ENCODE assay signal across 9 mouse cellular contexts in the genomic region with DNA sequence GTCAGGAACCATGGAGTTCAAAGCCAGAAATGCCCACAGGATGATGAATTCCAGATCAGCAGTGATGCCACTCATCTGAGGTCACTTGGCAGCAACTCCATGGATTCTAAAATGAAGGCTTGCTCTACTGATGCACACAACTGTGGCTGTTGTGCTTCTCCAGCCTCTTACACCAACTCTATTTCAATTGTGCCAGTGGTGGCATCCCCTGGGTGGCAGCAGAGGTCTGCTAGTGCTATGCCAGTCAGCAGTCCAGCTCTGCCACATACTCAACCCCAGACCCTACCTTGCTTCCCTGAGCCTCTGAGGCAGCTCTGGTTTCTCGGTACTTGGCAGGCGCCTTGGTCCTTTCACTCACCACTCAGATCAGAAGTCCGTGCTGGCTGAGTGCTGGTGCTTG. TPM values are rescaled to one million over a fixed set of nuclear protein-coding genes. Genes with fewer than 3 reads are reported as not detected.
DNase-seq lines count a peak whose midpoint lies in the region; ATAC-seq and TF ChIP-seq lines count a peak whose summit lies in the region.
"Had no signal": no experiment of that assay in that cellular context is flagged by ENCODE, and none has a peak within 500 bp of the region (broad histone marks: within the 10 kb centered on the region; RNA-seq: fewer than 3 reads in every experiment).

No protein-coding gene starts in this region.

- ATAC-seq in midbrain, postnatal 0 days (ENCODE audit: low FRiP score): no peak
- ATAC-seq in midbrain, embryonic 16.5 days: no peak
- ATAC-seq in stomach, postnatal 0 days (ENCODE audit: low FRiP score, low TSS enrichment): no peak

- no peaks in the 10 kb centered on the region for H3K9me3 ChIP-seq in heart, embryonic 10.5 days
- H3K9me3 ChIP-seq in midbrain, postnatal 0 days (ENCODE audit: low read length): no peaks in the 10 kb centered on the region
- H3K9me3 ChIP-seq in midbrain, embryonic 16.5 days (replicated peaks; ENCODE audit: control insufficient read depth, low read length, poor library complexity, severe bottlenecking): no peaks in the 10 kb centered on the region
- H3K9me3 ChIP-seq in stomach, postnatal 0 days (ENCODE audit: control insufficient read depth, low read length): no peaks in the 10 kb centered on the region
- H3K9me3 ChIP-seq: embryonic facial prominence, embryonic 15.5 days had no signal

- no peak overlapping the region for H3K9ac ChIP-seq in heart, adult 2 months (ENCODE audit: low read depth, low read length)
- no peak overlapping the region for H3K9ac ChIP-seq in midbrain, postnatal 0 days (replicated peaks; ENCODE audit: low read length, poor library complexity, severe bottlenecking)
- no peak overlapping the region for H3K9ac ChIP-seq in midbrain, embryonic 16.5 days (ENCODE audit: low read depth, low read length)
- no peak overlapping the region for H3K9ac ChIP-seq in stomach, postnatal 0 days (ENCODE audit: low read length)
- H3K9ac ChIP-seq: embryonic facial prominence, embryonic 15.5 days; liver, embryonic 14.5 days had no signal

- no peaks in the 10 kb centered on the region for H3K27me3 ChIP-seq in heart, adult 2 months (ENCODE audit: control insufficient read depth, insufficient read depth, low read length)
- no peaks in the 10 kb centered on the region for H3K27me3 ChIP-seq in heart, embryonic 10.5 days (ENCODE audit: insufficient read depth, poor library complexity, severe bottlenecking)
- no peaks in the 10 kb centered on the region for H3K27me3 ChIP-seq in midbrain, postnatal 0 days (ENCODE audit: insufficient read depth, low read length)
- no peaks in the 10 kb centered on the region for H3K27me3 ChIP-seq in midbrain, embryonic 16.5 days (ENCODE audit: control insufficient read depth, insufficient read depth, low read depth, low read length)
- H3K27me3 ChIP-seq in stomach, postnatal 0 days (ENCODE audit: control insufficient read depth, insufficient read depth, low read length): no peaks in the 10 kb centered on the region
- H3K27me3 ChIP-seq: embryonic facial prominence, embryonic 15.5 days had no signal

- 49% methylated on average over 3 of the region's 3 CpGs for WGBS in heart, adult 2 months
- 52% methylated on average over 3 of the region's 3 CpGs for WGBS in heart, embryonic 10.5 days
- WGBS in midbrain, postnatal 0 days: 59% methylated on average over 3 of the region's 3 CpGs
- WGBS in midbrain, embryonic 16.5 days: 72% methylated on average over 3 of the region's 3 CpGs
- 73% methylated on average over 3 of the region's 3 CpGs for WGBS in stomach, postnatal 0 days

- TF ChIP-seq POLR2A in heart, adult 2 months (IDR thresholded peaks at IDR 0.05; ENCODE audit: insufficient read depth, low read depth, low read length): no peak

- DNase-seq in heart, adult 2 months: no peak
- no peak for DNase-seq in heart, embryonic 10.5 days (ENCODE audit: low spot score)
- peak; percentile 40 for DNase-seq in midbrain, postnatal 0 days (ENCODE audit: low spot score)
- DNase-seq in gastrocnemius, postnatal 14 days: peak; percentile 36
- peak; percentile 30 for DNase-seq in stomach, postnatal 0 days (ENCODE audit: low spot score)
- no peak for DNase-seq in thymus, postnatal 14 days

- H3K36me3 ChIP-seq in heart, adult 2 months (ENCODE audit: control insufficient read depth, insufficient read depth, low read length): no peaks in the 10 kb centered on the region
- no peaks in the 10 kb centered on the region for H3K36me3 ChIP-seq in heart, embryonic 10.5 days
- no peaks in the 10 kb centered on the region for H3K36me3 ChIP-seq in midbrain, postnatal 0 days (ENCODE audit: insufficient read depth, low read length)
- H3K36me3 ChIP-seq in midbrain, embryonic 16.5 days (ENCODE audit: control insufficient read depth, insufficient read depth, low read length): no peaks in the 10 kb centered on the region
- no peaks in the 10 kb centered on the region for H3K36me3 ChIP-seq in stomach, postnatal 0 days (ENCODE audit: control insufficient read depth, insufficient read depth, low read length)
- H3K36me3 ChIP-seq: embryonic facial prominence, embryonic 15.5 days had no signal

- peak; percentile 68 for TF ChIP-seq CTCF in heart, adult 2 months (IDR thresholded peaks at IDR 0.05)
- TF ChIP-seq CTCF in midbrain, postnatal 0 days (IDR thresholded peaks at IDR 0.05): peak; percentile 59
- TF ChIP-seq CTCF in stomach, postnatal 0 days (IDR thresholded peaks at IDR 0.05; ENCODE audit: low read depth): peak; percentile 67

- TF ChIP-seq EP300 in heart, adult 2 months (IDR thresholded peaks at IDR 0.05; ENCODE audit: insufficient read depth, low read depth, low read length): 0 out of 2 replicates have a peak, but pooled peaks have one; percentile 41
- TF ChIP-seq EP300 in stomach, postnatal 0 days (optimal IDR thresholded peaks at IDR 0.05): no peak

- no peaks in the 10 kb centered on the region for H3K4me1 ChIP-seq in heart, adult 2 months (ENCODE audit: control insufficient read depth, insufficient read depth, low read length)
- H3K4me1 ChIP-seq in heart, embryonic 10.5 days: 0 out of 2 replicates have a peak, but pooled peaks cover 5% of the 10 kb centered on the region
- no peaks in the 10 kb centered on the region for H3K4me1 ChIP-seq in midbrain, postnatal 0 days (ENCODE audit: insufficient read depth, low read length)
- no peaks in the 10 kb centered on the region for H3K4me1 ChIP-seq in midbrain, embryonic 16.5 days (ENCODE audit: control insufficient read depth, insufficient read depth, low read length)
- H3K4me1 ChIP-seq in stomach, postnatal 0 days (replicated peaks; ENCODE audit: control insufficient read depth, insufficient read depth): no peaks in the 10 kb centered on the region
- H3K4me1 ChIP-seq: embryonic facial prominence, embryonic 15.5 days had no signal

- intact Hi-C loops in heart, adult 2 months (cut with DNase I): loop anchor here (5.0 kb wide), 2 partner anchors 267 to 278 kb away; no protein-coding TSS in a partner anchor
- intact Hi-C loops in gastrocnemius, postnatal 14 days (cut with DNase I; ENCODE audit: low total_unique reads): loop anchor here (5.0 to 10.0 kb wide), 3 partner anchors 53 to 276 kb away; no protein-coding TSS in a partner anchor

- no peak overlapping the region for H3K4me2 ChIP-seq in midbrain, postnatal 0 days (ENCODE audit: low read depth, low read length, poor library complexity, severe bottlenecking)
- H3K4me2 ChIP-seq in midbrain, embryonic 16.5 days (ENCODE audit: low read length): no peak overlapping the region
- H3K4me2 ChIP-seq in stomach, postnatal 0 days (replicated peaks; ENCODE audit: low read depth): no peak overlapping the region
- H3K4me2 ChIP-seq: embryonic facial prominence, embryonic 15.5 days had no signal

- H3K79me2 ChIP-seq in heart, adult 2 months (replicated peaks; ENCODE audit: control insufficient read depth, insufficient read depth, low read length): no peaks in the 10 kb centered on the region

- no peak overlapping the region for H3K27ac ChIP-seq in heart, adult 2 months
- H3K27ac ChIP-seq in heart, embryonic 10.5 days: no peak overlapping the region
- no peak overlapping the region for H3K27ac ChIP-seq in midbrain, postnatal 0 days (ENCODE audit: low read depth, low read length)
- no peak overlapping the region for H3K27ac ChIP-seq in midbrain, embryonic 16.5 days (ENCODE audit: low read length)
- no peak overlapping the region for H3K27ac ChIP-seq in stomach, postnatal 0 days (replicated peaks)
- H3K27ac ChIP-seq: embryonic facial prominence, embryonic 15.5 days; liver, embryonic 14.5 days had no signal

- no peak overlapping the region for H3K4me3 ChIP-seq in heart, adult 2 months
- H3K4me3 ChIP-seq in heart, embryonic 10.5 days: no peak overlapping the region
- H3K4me3 ChIP-seq in midbrain, postnatal 0 days (ENCODE audit: low read depth, low read length): no peak overlapping the region
- H3K4me3 ChIP-seq in midbrain, embryonic 16.5 days (ENCODE audit: low read depth, low read length): no peak overlapping the region
- H3K4me3 ChIP-seq in stomach, postnatal 0 days (ENCODE audit: low read depth, low read length): no peak overlapping the region
- H3K4me3 ChIP-seq: embryonic facial prominence, embryonic 15.5 days had no signal

RNA-seq across cellular contexts. Expression of gene Pomc, which starts 25.9 kb away (rescaled TPM):
- under 1 TPM; 0.36 to 0.50 TPM for total RNA-seq in heart, adult 2 months (2021)
- polyA plus RNA-seq in heart, adult 2 months (2012; rRNA removed): 0.37 TPM in 1 of 2 replicates, not detected in the other
- 3.1 and 4.0 TPM in 2 replicates for polyA plus RNA-seq in heart, embryonic 10.5 days (2016; fragmentation: Nextera tagmentation; extraction: Ambion mirVana)
- total RNA-seq in midbrain, postnatal 0 days (2014; rRNA removed): 2.2 and 2.4 TPM in 2 replicates
- polyA plus RNA-seq in midbrain, postnatal 0 days (2015; fragmentation: Nextera tagmentation; extraction: Ambion mirVana): 7.9 and 9.8 TPM in 2 replicates
- 5.2 and 7.2 TPM in 2 replicates for polyA plus RNA-seq in midbrain, embryonic 16.5 days (2015; fragmentation: Nextera tagmentation; extraction: Ambion mirVana)
- under 1 TPM; 0.29 to 0.31 TPM for total RNA-seq in gastrocnemius, postnatal 14 days (2021)
- polyA plus RNA-seq in stomach, postnatal 0 days (2015; fragmentation: Nextera tagmentation; extraction: Ambion mirVana): 0.96 and 1.2 TPM in 2 replicates

Comparison
In these comparisons a context has a peak if more than half of its experiments do, and no peak if none do; other contexts are left out.
1. DNase-seq: peak in midbrain, postnatal 0 days (single experiment), gastrocnemius, postnatal 14 days (single experiment) and stomach, postnatal 0 days (single experiment); none in heart, adult 2 months (0 of 2), heart, embryonic 10.5 days (single experiment) and thymus, postnatal 14 days (single experiment).
2. Peak in every context shown above with its lines, with median percentiles within 50 percentile points of each other: CTCF ChIP-seq.